Mouse (Mus musculus): ENCODE measurements around the gene Abce1.
"Not testable (repeated sequence)": the region's sequence is repeated elsewhere in the genome, so short reads cannot be mapped to it uniquely, and the experiment has no call there.

Abce1 gene

GRCm38 (mm10) chr8:79711064-79711961, at the start of gene Abce1, which contains the start of gene Anapc10:
TSS of gene Abce1 (minus strand) at chr8:79711740.
TSS of gene Anapc10 (plus strand) at chr8:79711820.
- ChIA-PET POLR2A (interaction anchor here in 3 of 4 experiments (0.6 to 2.9 kb wide), 43 partner anchors 8 to 1305 kb away, joined by 3 to 12 read pairs (median 4); partner anchors contain the start of genes Usp38 (in 2 of the 3) and Smarca5 (in 1 of the 3)), CTCF (interaction anchor here in 3 of 4 experiments (0.6 to 0.8 kb wide), 3 partner anchors 23 to 1649 kb away, joined by 3 to 5 read pairs (median 3); no protein-coding TSS in a partner anchor)

GRCm38 (mm10) chr8:79750305-79750704, 38.8 kb upstream of the Abce1 start:
- ChIA-PET POLR2A (no interaction called here), CTCF (no interaction called here)

GRCm38 (mm10) chr8:79748591-79748990, 37.1 kb upstream of the Abce1 start:
- ChIA-PET CTCF (no interaction called here), POLR2A (no interaction called here)

- ChIA-PET POLR2A (no interaction called here), CTCF (no interaction called here)
Observed at GRCm38 (mm10) chr8:79748171-79748570, 36.6 kb upstream of the Abce1 start.

- ChIA-PET POLR2A (interaction anchor here in 3 of 4 experiments (0.6 to 1.1 kb wide), 4 partner anchors 17 to 1281 kb away, joined by 3 to 4 read pairs (median 3); partner anchors contain the start of gene Usp38 (in 1 of the 3)), CTCF (interaction anchor here in 3 of 4 experiments (0.5 to 1.4 kb wide), 21 partner anchors 9 to 980 kb away, joined by 3 to 7 read pairs (median 3); partner anchors contain the start of genes Abce1 (in 1 of the 3) and Anapc10 (in 1 of the 3))
Observed at GRCm38 (mm10) chr8:79734304-79734703, 22.8 kb upstream of the Abce1 start.

GRCm38 (mm10) chr8:79727900-79728299, 16.4 kb upstream of the Abce1 start:
- CTCF ChIA-PET: interaction anchor here in 3 of 4 experiments (0.6 to 0.7 kb wide), 4 partner anchors 287 to 961 kb away, joined by 3 to 8 read pairs (median 4); no protein-coding TSS in a partner anchor
- POLR2A ChIA-PET: no interaction called here

GRCm38 (mm10) chr8:79724589-79724988, 13.0 kb upstream of the Abce1 start:
- ChIA-PET CTCF (no interaction called here), POLR2A (interaction anchor here in 1 of 4 experiments (1.1 kb wide), 1 partner anchor 83 kb away, joined by 3 read pairs; no protein-coding TSS in a partner anchor)

GRCm38 (mm10) chr8:79723308-79723707, 11.8 kb upstream of the Abce1 start:
- ChIA-PET POLR2A (no interaction called here), CTCF (interaction anchor here in 1 of 4 experiments (0.7 kb wide), 1 partner anchor 760 kb away, joined by 3 read pairs; no protein-coding TSS in a partner anchor)

- CTCF ChIA-PET: no interaction called here
Observed at GRCm38 (mm10) chr8:79721537-79721936, 10.0 kb upstream of the Abce1 start.

GRCm38 (mm10) chr8:79712676-79713075, 1.1 kb upstream of the Abce1 start:
- CTCF ChIA-PET: no interaction called here
- POLR2A ChIA-PET: interaction anchor here in 3 of 4 experiments (0.6 to 1.3 kb wide), 11 partner anchors 19 to 1303 kb away, joined by 3 to 8 read pairs (median 4); no protein-coding TSS in a partner anchor

More at GRCm38 (mm10) chr8:79721537-79721936, 10.0 kb upstream of the Abce1 start:
- POLR2A ChIA-PET: interaction anchor here in 1 of 4 experiments (0.6 kb wide), 1 partner anchor 683 kb away, joined by 3 read pairs; no protein-coding TSS in a partner anchor

GRCm38 (mm10) chr8:79706687-79707086, 4.9 kb downstream of the Abce1 start:
- CTCF ChIA-PET: no interaction called here
- POLR2A ChIA-PET: interaction anchor here in 1 of 4 experiments (1.0 to 1.2 kb wide), 3 partner anchors 13 to 64 kb away, joined by 3 to 4 read pairs (median 4); no protein-coding TSS in a partner anchor

GRCm38 (mm10) chr8:79692531-79692930, 19.0 kb downstream of the Abce1 start:
- POLR2A ChIA-PET: interaction anchor here in 1 of 4 experiments (1.2 to 2.4 kb wide), 3 partner anchors 12 to 45 kb away, joined by 3 to 9 read pairs (median 4); no protein-coding TSS in a partner anchor
- CTCF ChIA-PET: no interaction called here

- CTCF ChIA-PET: interaction anchor here in 1 of 4 experiments (0.6 kb wide), 1 partner anchor 1241 kb away, joined by 4 read pairs; no protein-coding TSS in a partner anchor
Observed at GRCm38 (mm10) chr8:79685927-79686326, 25.6 kb downstream of the Abce1 start.

GRCm38 (mm10) chr8:79680965-79681364, 30.6 kb downstream of the Abce1 start:
- ChIA-PET CTCF (interaction anchor here in 1 of 4 experiments (0.6 kb wide), 1 partner anchor 19 kb away, joined by 4 read pairs; no protein-coding TSS in a partner anchor), POLR2A (interaction anchor here in 3 of 4 experiments (0.6 to 2.3 kb wide), 17 partner anchors 8 to 387 kb away, joined by 3 to 10 read pairs (median 3); partner anchors contain the start of genes Abce1 (in 1 of the 3) and Anapc10 (in 1 of the 3))

More at GRCm38 (mm10) chr8:79685927-79686326, 25.6 kb downstream of the Abce1 start:
- POLR2A ChIA-PET: interaction anchor here in 2 of 4 experiments (0.6 to 2.4 kb wide), 4 partner anchors 9 to 38 kb away, joined by 4 to 11 read pairs (median 6); no protein-coding TSS in a partner anchor

- ChIA-PET CTCF (no interaction called here), POLR2A (interaction anchor here in 3 of 4 experiments (0.6 to 2.2 kb wide), 14 partner anchors 9 to 31 kb away, joined by 3 to 10 read pairs (median 4); partner anchors contain the start of genes Abce1 (in 1 of the 3) and Anapc10 (in 1 of the 3))
Observed at GRCm38 (mm10) chr8:79680555-79680954, 31.0 kb downstream of the Abce1 start.

- POLR2A ChIA-PET: interaction anchor here in 3 of 4 experiments (0.7 to 1.9 kb wide), 11 partner anchors 8 to 31 kb away, joined by 3 to 9 read pairs (median 3); partner anchors contain the start of genes Abce1 (in 1 of the 3) and Anapc10 (in 1 of the 3)
- CTCF ChIA-PET: not testable (repeated sequence)
Observed at GRCm38 (mm10) chr8:79680083-79680482, 31.5 kb downstream of the Abce1 start.

- POLR2A ChIA-PET: interaction anchor here in 2 of 4 experiments (0.7 to 1.9 kb wide), 2 partner anchors 14 to 201 kb away, joined by 4 to 9 read pairs; no protein-coding TSS in a partner anchor
Observed at GRCm38 (mm10) chr8:79679005-79679404, 32.5 kb downstream of the Abce1 start.

GRCm38 (mm10) chr8:79676461-79676860, 35.1 kb downstream of the Abce1 start:
- CTCF ChIA-PET: no interaction called here
- POLR2A ChIA-PET: interaction anchor here in 2 of 4 experiments (0.5 to 2.4 kb wide), 9 partner anchors 10 to 1338 kb away, joined by 3 to 7 read pairs (median 4); partner anchors contain the start of genes Abce1 (in 1 of the 2), Anapc10 (in 1 of the 2) and Usp38 (in 1 of the 2)

More at GRCm38 (mm10) chr8:79679005-79679404, 32.5 kb downstream of the Abce1 start:
- CTCF ChIA-PET: no interaction called here
